Mouse (Mus musculus) CD4-positive helper T cell, adult 2 months (primary cell): ENCODE data around the gene Gm42674.

Experiments
- DNase-seq: peaks from one replicate; pipeline ENCODE4 v3.0.0-alpha.2; 2012; ENCODE audit warnings: low read depth, missing footprints, low spot score

Gene Gm42674

GRCm38 (mm10) chr3:90601486-90602110, at the start of gene Gm42674:
Gm42674 (plus strand) TSS chr3:90601904.
- no peak for DNase-seq

- DNase-seq, result no peak
Measured at GRCm38 (mm10) chr3:90552231-90552630, 49.5 kb upstream of the Gm42674 start.

- no peak for DNase-seq
Measured at GRCm38 (mm10) chr3:90555954-90556353, 45.8 kb upstream of the Gm42674 start.

- DNase-seq, result no peak
Measured at GRCm38 (mm10) chr3:90560008-90560628, 41.6 kb upstream of the Gm42674 start, which contains the start of gene S100a3. S100a3 (plus strand) TSS chr3:90560578.

- no peak for DNase-seq
Measured at GRCm38 (mm10) chr3:90574691-90575090, 27.0 kb upstream of the Gm42674 start.

- DNase-seq, result no peak
Measured at GRCm38 (mm10) chr3:90575320-90575719, 26.4 kb upstream of the Gm42674 start.

GRCm38 (mm10) chr3:90576351-90577001, 25.2 kb upstream of the Gm42674 start:
- no peak for DNase-seq

- DNase-seq, result no peak
Measured at GRCm38 (mm10) chr3:90579433-90579832, 22.3 kb upstream of the Gm42674 start.

- DNase-seq, result no peak
Measured at GRCm38 (mm10) chr3:90581141-90581540, 20.6 kb upstream of the Gm42674 start.

- peak; percentile 21 for DNase-seq
Measured at GRCm38 (mm10) chr3:90582156-90582555, 19.5 kb upstream of the Gm42674 start.

GRCm38 (mm10) chr3:90582556-90582955, 19.1 kb upstream of the Gm42674 start:
- DNase-seq, result no peak

- no peak for DNase-seq
Measured at GRCm38 (mm10) chr3:90583893-90584292, 17.8 kb upstream of the Gm42674 start.

GRCm38 (mm10) chr3:90585595-90585994, 16.1 kb upstream of the Gm42674 start:
- peak; percentile 80 for DNase-seq

GRCm38 (mm10) chr3:90586016-90586643, 15.6 kb upstream of the Gm42674 start:
- DNase-seq, result peak; percentile 74

GRCm38 (mm10) chr3:90586906-90587305, 14.8 kb upstream of the Gm42674 start:
- peak; percentile 91 for DNase-seq

- peak; percentile 74 for DNase-seq
Measured at GRCm38 (mm10) chr3:90587361-90588101, 14.2 kb upstream of the Gm42674 start.

GRCm38 (mm10) chr3:90589390-90589789, 12.3 kb upstream of the Gm42674 start:
- DNase-seq, result peak; percentile 72

GRCm38 (mm10) chr3:90589947-90590346, 11.8 kb upstream of the Gm42674 start, which contains the start of gene S100a2:
S100a2 (plus strand) TSS chr3:90590247.
- DNase-seq, result no peak

- DNase-seq, result no peak
Measured at GRCm38 (mm10) chr3:90594466-90594865, 7.2 kb upstream of the Gm42674 start.

- DNase-seq, result no peak
Measured at GRCm38 (mm10) chr3:90595556-90595955, 6.1 kb upstream of the Gm42674 start.

GRCm38 (mm10) chr3:90596810-90597209, 4.9 kb upstream of the Gm42674 start:
- DNase-seq, result no peak

GRCm38 (mm10) chr3:90597736-90598135, 4.0 kb upstream of the Gm42674 start:
- no peak for DNase-seq
